Mouse (Mus musculus): ENCODE results near the gene Bsdc1. TPM values are rescaled to one million over a fixed set of nuclear protein-coding genes. Genes with fewer than 3 reads are reported as not detected.

Bsdc1 gene
- total and polyA plus RNA-seq, 3 experiments: 14.1 to 19.2 TPM; not detected in 1

- no peaks in the 10 kb centered on the region for H3K27me3 ChIP-seq (ENCODE audit: control insufficient read depth in 1 of 2, insufficient read depth in 2 of 2, low read length in 2 of 2)
- peaks cover 0 to 6% of the 10 kb centered on the region in 2 experiments; a peak in 1 of 4 replicates for H3K36me3 ChIP-seq (ENCODE audit: control insufficient read depth in 1 of 2, insufficient read depth in 2 of 2, low read length in 2 of 2)
- H3K9ac ChIP-seq (ENCODE audit: control insufficient read depth, low read depth, low read length, poor library complexity, severe bottlenecking): no peak overlapping the region
- DNase-seq (ENCODE audit: low read depth, low spot score): no peak
- TF ChIP-seq CHD1 (IDR thresholded peaks at IDR 0.05; ENCODE audit: low read depth, low read length) (no peak), ZNF384 (IDR thresholded peaks at IDR 0.05; ENCODE audit: low read depth, low read length) (no peak), MAX (IDR thresholded peaks at IDR 0.05; ENCODE audit: low read length) (no peak), CTCF (IDR thresholded peaks at IDR 0.05 in 2 of 3, conservative IDR thresholded peaks at IDR 0.05 in 1 of 3; ENCODE audit: control insufficient read depth in 1 of 3, insufficient read depth in 1 of 3, low read depth in 2 of 3, low read length in 3 of 3, poor library complexity in 1 of 3, severe bottlenecking in 1 of 3) (no peak), MYC (IDR thresholded peaks at IDR 0.05; ENCODE audit: low read depth, low read length) (no peak), POLR2AphosphoS5 (IDR thresholded peaks at IDR 0.05; ENCODE audit: borderline replicate concordance, low read depth, low read length) (no peak), SIN3A (IDR thresholded peaks at IDR 0.05; ENCODE audit: low read length) (no peak), NELFE (IDR thresholded peaks at IDR 0.05; ENCODE audit: low read depth, low read length) (no peak), ETS1 (IDR thresholded peaks at IDR 0.05; ENCODE audit: low read depth, low read length) (no peak), E2F4 (IDR thresholded peaks at IDR 0.05; ENCODE audit: borderline replicate concordance, low read depth, low read length) (no peak), SMC3 (IDR thresholded peaks at IDR 0.05; ENCODE audit: low read depth, low read length) (no peak), MXI1 (IDR thresholded peaks at IDR 0.05; ENCODE audit: low read depth, low read length) (no peak), MYB (IDR thresholded peaks at IDR 0.05; ENCODE audit: low read depth, low read length) (no peak), JUND (IDR thresholded peaks at IDR 0.05; ENCODE audit: low read depth, low read length) (no peak), MAZ (IDR thresholded peaks at IDR 0.05; ENCODE audit: low read depth, low read length) (no peak), EP300 (IDR thresholded peaks at IDR 0.05; ENCODE audit: low read depth in 1 of 2, low read length in 2 of 2) (no peak), TAL1 (IDR thresholded peaks at IDR 0.05; ENCODE audit: low read length) (no peak), RCOR1 (IDR thresholded peaks at IDR 0.05; ENCODE audit: low read depth, low read length) (no peak), CHD2 (IDR thresholded peaks at IDR 0.05; ENCODE audit: low read length) (no peak)
- no peak overlapping the region for H3K27ac ChIP-seq (ENCODE audit: control insufficient read depth, low read depth, low read length)
- H3K9me3 ChIP-seq (replicated peaks; ENCODE audit: insufficient read depth, low read length): no peaks in the 10 kb centered on the region
- peaks cover 6 to 18% of the 10 kb centered on the region in 2 experiments for H3K4me1 ChIP-seq (ENCODE audit: control insufficient read depth in 1 of 2, insufficient read depth in 2 of 2, low read length in 2 of 2)
- H3K4me3 ChIP-seq (ENCODE audit: control insufficient read depth in 1 of 2, insufficient read depth in 1 of 2, low read depth in 2 of 2, low read length in 2 of 2): no peak overlapping the region
- H3K79me2 ChIP-seq (ENCODE audit: control insufficient read depth, insufficient read depth, low read length, poor library complexity): no peaks in the 10 kb centered on the region
Observed at GRCm38 (mm10) chr4:129498941-129499340, 37.6 kb downstream of the Bsdc1 start.

GRCm38 (mm10) chr4:129500017-129500416 lies 38.6 kb downstream of the Bsdc1 start:
- Histone ChIP-seq H3K4me1 (ENCODE audit: control insufficient read depth in 1 of 2, insufficient read depth in 2 of 2, low read length in 2 of 2) (peaks cover 6 to 18% of the 10 kb centered on the region in 2 experiments), H3K36me3 (ENCODE audit: control insufficient read depth in 1 of 2, insufficient read depth in 2 of 2, low read length in 2 of 2) (peaks cover 0 to 6% of the 10 kb centered on the region in 2 experiments; a peak in 1 of 4 replicates), H3K9ac (ENCODE audit: control insufficient read depth, low read depth, low read length, poor library complexity, severe bottlenecking) (no peak overlapping the region), H3K79me2 (ENCODE audit: control insufficient read depth, insufficient read depth, low read length, poor library complexity) (no peaks in the 10 kb centered on the region), H3K9me3 (replicated peaks; ENCODE audit: insufficient read depth, low read length) (no peaks in the 10 kb centered on the region), H3K4me3 (ENCODE audit: control insufficient read depth in 1 of 2, insufficient read depth in 1 of 2, low read depth in 2 of 2, low read length in 2 of 2) (no peak overlapping the region), H3K27me3 (ENCODE audit: control insufficient read depth in 1 of 2, insufficient read depth in 2 of 2, low read length in 2 of 2) (no peaks in the 10 kb centered on the region), H3K27ac (ENCODE audit: control insufficient read depth, low read depth, low read length) (no peak overlapping the region)
- no peak for TF ChIP-seq USF2 (IDR thresholded peaks at IDR 0.05; ENCODE audit: borderline replicate concordance in 1 of 2, insufficient read depth in 1 of 2, low read depth in 1 of 2, low read length in 2 of 2)
- TF ChIP-seq TAL1 (IDR thresholded peaks at IDR 0.05; ENCODE audit: low read length): no peak
- no peak for TF ChIP-seq TCF12 (IDR thresholded peaks at IDR 0.05; ENCODE audit: low read depth, low read length)
- TF ChIP-seq NRF1 (IDR thresholded peaks at IDR 0.05; ENCODE audit: insufficient read depth, low read depth, low read length, poor library complexity, severe bottlenecking): no peak
- no peak for TF ChIP-seq MYB (IDR thresholded peaks at IDR 0.05; ENCODE audit: low read depth, low read length)
- no peak for TF ChIP-seq POLR2AphosphoS2 (IDR thresholded peaks at IDR 0.05; ENCODE audit: low read length)
- no peak for DNase-seq (ENCODE audit: low read depth, low spot score)
